Mouse (Mus musculus): ENCODE measurements around the gene Tnnt3. TPM values are rescaled to one million over a fixed set of nuclear protein-coding genes. Genes with fewer than 3 reads are reported as not detected.

Gene Tnnt3
- polyA plus RNA-seq, 1 experiment: 5.1 TPM

- Histone ChIP-seq H3K27ac (ENCODE audit: insufficient read depth, low read depth, low read length) (no peak overlapping the region), H3K4me3 (ENCODE audit: insufficient read depth, low read length) (no peak overlapping the region), H3K4me1 (ENCODE audit: control insufficient read depth, insufficient read depth, low read length) (no peaks in the 10 kb centered on the region)
- TF ChIP-seq CTCF (IDR thresholded peaks at IDR 0.05; ENCODE audit: low read depth, low read length) (no peak), POLR2A (IDR thresholded peaks at IDR 0.05; ENCODE audit: borderline replicate concordance, low read depth, low read length) (no peak)
Measured at GRCm38 (mm10) chr7:142516221-142516978, 17.8 kb downstream of the Tnnt3 start.

GRCm38 (mm10) chr7:142517531-142517930, 18.9 kb downstream of the Tnnt3 start:
- Histone ChIP-seq H3K4me1 (ENCODE audit: control insufficient read depth, insufficient read depth, low read length) (no peaks in the 10 kb centered on the region), H3K27ac (ENCODE audit: insufficient read depth, low read depth, low read length) (no peak overlapping the region), H3K4me3 (ENCODE audit: insufficient read depth, low read length) (no peak overlapping the region)
- no peak for TF ChIP-seq POLR2A (IDR thresholded peaks at IDR 0.05; ENCODE audit: borderline replicate concordance, low read depth, low read length)
- TF ChIP-seq CTCF (IDR thresholded peaks at IDR 0.05; ENCODE audit: low read depth, low read length): no peak

- H3K4me3 ChIP-seq (ENCODE audit: insufficient read depth, low read length): no peak overlapping the region
- no peak for TF ChIP-seq CTCF (IDR thresholded peaks at IDR 0.05; ENCODE audit: low read depth, low read length)
- no peak overlapping the region for H3K27ac ChIP-seq (ENCODE audit: insufficient read depth, low read depth, low read length)
- no peaks in the 10 kb centered on the region for H3K4me1 ChIP-seq (ENCODE audit: control insufficient read depth, insufficient read depth, low read length)
Measured at GRCm38 (mm10) chr7:142520331-142520730, 21.7 kb downstream of the Tnnt3 start.

- Histone ChIP-seq H3K4me1 (ENCODE audit: control insufficient read depth, insufficient read depth, low read length) (no peaks in the 10 kb centered on the region), H3K4me3 (ENCODE audit: insufficient read depth, low read length) (no peak overlapping the region), H3K27ac (ENCODE audit: insufficient read depth, low read depth, low read length) (no peak overlapping the region)
- no peak for TF ChIP-seq POLR2A (IDR thresholded peaks at IDR 0.05; ENCODE audit: borderline replicate concordance, low read depth, low read length)
- TF ChIP-seq CTCF (IDR thresholded peaks at IDR 0.05; ENCODE audit: low read depth, low read length): peak; percentile 22; the same call in 1 of the 2 replicates
Measured at GRCm38 (mm10) chr7:142522352-142522751, 23.7 kb downstream of the Tnnt3 start.

- TF ChIP-seq POLR2A (IDR thresholded peaks at IDR 0.05; ENCODE audit: borderline replicate concordance, low read depth, low read length) (no peak), CTCF (IDR thresholded peaks at IDR 0.05; ENCODE audit: low read depth, low read length) (no peak)
- no peak overlapping the region for H3K4me3 ChIP-seq (ENCODE audit: insufficient read depth, low read length)
- H3K27ac ChIP-seq (ENCODE audit: insufficient read depth, low read depth, low read length): no peak overlapping the region
- H3K4me1 ChIP-seq (ENCODE audit: control insufficient read depth, insufficient read depth, low read length): no peaks in the 10 kb centered on the region
Measured at GRCm38 (mm10) chr7:142523200-142523990, 24.8 kb downstream of the Tnnt3 start.

- Histone ChIP-seq H3K4me3 (ENCODE audit: insufficient read depth, low read length) (no peak overlapping the region), H3K4me1 (ENCODE audit: control insufficient read depth, insufficient read depth, low read length) (no peaks in the 10 kb centered on the region), H3K27ac (ENCODE audit: insufficient read depth, low read depth, low read length) (no peak overlapping the region)
- TF ChIP-seq POLR2A (IDR thresholded peaks at IDR 0.05; ENCODE audit: borderline replicate concordance, low read depth, low read length): no peak
- no peak for TF ChIP-seq CTCF (IDR thresholded peaks at IDR 0.05; ENCODE audit: low read depth, low read length)
Measured at GRCm38 (mm10) chr7:142525342-142526178, 26.9 kb downstream of the Tnnt3 start.

GRCm38 (mm10) chr7:142529350-142529749, 30.7 kb downstream of the Tnnt3 start:
- Histone ChIP-seq H3K4me3 (ENCODE audit: insufficient read depth, low read length) (no peak overlapping the region), H3K4me1 (ENCODE audit: control insufficient read depth, insufficient read depth, low read length) (peaks cover 5% of the 10 kb centered on the region), H3K27ac (ENCODE audit: insufficient read depth, low read depth, low read length) (no peak overlapping the region)
- no peak for TF ChIP-seq POLR2A (IDR thresholded peaks at IDR 0.05; ENCODE audit: borderline replicate concordance, low read depth, low read length)
- no peak for TF ChIP-seq CTCF (IDR thresholded peaks at IDR 0.05; ENCODE audit: low read depth, low read length)

- Histone ChIP-seq H3K4me1 (ENCODE audit: control insufficient read depth, insufficient read depth, low read length) (peaks cover 14% of the 10 kb centered on the region), H3K27ac (ENCODE audit: insufficient read depth, low read depth, low read length) (no peak overlapping the region), H3K4me3 (ENCODE audit: insufficient read depth, low read length) (no peak overlapping the region)
- TF ChIP-seq POLR2A (IDR thresholded peaks at IDR 0.05; ENCODE audit: borderline replicate concordance, low read depth, low read length): no peak
Measured at GRCm38 (mm10) chr7:142531973-142532521, 33.4 kb downstream of the Tnnt3 start.

- H3K4me1 ChIP-seq (ENCODE audit: control insufficient read depth, insufficient read depth, low read length): peaks cover 14% of the 10 kb centered on the region
Measured at GRCm38 (mm10) chr7:142532671-142533058, 34.0 kb downstream of the Tnnt3 start, which contains the start of gene Mrpl23. Gene Mrpl23 (plus strand): TSS chr7:142532686.

More at GRCm38 (mm10) chr7:142532671-142533058, 34.0 kb downstream of the Tnnt3 start, which contains the start of gene Mrpl23:
- Histone ChIP-seq H3K27ac (ENCODE audit: insufficient read depth, low read depth, low read length) (peak within 1 kb of the TSS; percentile 86), H3K4me3 (ENCODE audit: insufficient read depth, low read length) (peak within 1 kb of the TSS; percentile 84)
- TF ChIP-seq POLR2A (IDR thresholded peaks at IDR 0.05; ENCODE audit: borderline replicate concordance, low read depth, low read length) (no peak), CTCF (IDR thresholded peaks at IDR 0.05; ENCODE audit: low read depth, low read length) (no peak)

All from bone marrow macrophage, adult 2 months (primary cell).